Mouse (Mus musculus) natural killer cell, adult 2 months (primary cell): ENCODE measurements at regions not wholly inside any gene's neighbourhood (a gene's known extent, or its start where the extent isn't known, plus 50 kb on each side); places are given as distances from the start of the nearest gene placed in this dataset.

Experiments used
- DNase-seq, 2 experiments: peaks; one replicate each; pipeline ENCODE4 v3.0.0; 2022; ENCODE audit warnings: low spot score in 2 of 2

GRCm38 (mm10) chr11:19826481-19827185, 97.5 kb upstream of the Spred2 start:
- no peak for DNase-seq

GRCm38 (mm10) chr11:19827996-19828395, 96.2 kb upstream of the Spred2 start:
- no peak for DNase-seq

- DNase-seq, result no peak
Observed at GRCm38 (mm10) chr11:19828959-19829401, 95.2 kb upstream of the Spred2 start.

GRCm38 (mm10) chr11:19829564-19830279, 94.5 kb upstream of the Spred2 start:
- no peak for DNase-seq

- peak; percentile 41 to 68 for DNase-seq
Observed at GRCm38 (mm10) chr11:19830280-19831062, 93.7 kb upstream of the Spred2 start.

- DNase-seq, result no peak
Observed at GRCm38 (mm10) chr11:19834561-19834960, 89.6 kb upstream of the Spred2 start.

- no peak for DNase-seq
Observed at GRCm38 (mm10) chr11:19835221-19835745, 88.9 kb upstream of the Spred2 start.

- DNase-seq, result no peak
Observed at GRCm38 (mm10) chr11:19838932-19839331, 85.2 kb upstream of the Spred2 start.

GRCm38 (mm10) chr11:19843084-19843483, 81.1 kb upstream of the Spred2 start:
- no peak for DNase-seq

GRCm38 (mm10) chr11:19847910-19848309, 76.3 kb upstream of the Spred2 start:
- no peak for DNase-seq

GRCm38 (mm10) chr11:19848412-19848811, 75.8 kb upstream of the Spred2 start:
- no peak for DNase-seq

GRCm38 (mm10) chr11:19849347-19849811, 74.8 kb upstream of the Spred2 start:
- no peak for DNase-seq

GRCm38 (mm10) chr11:19849844-19850420, 74.2 kb upstream of the Spred2 start:
- DNase-seq, result no peak

GRCm38 (mm10) chr11:19851022-19851615, 73.1 kb upstream of the Spred2 start:
- DNase-seq, result no peak

- no peak for DNase-seq
Observed at GRCm38 (mm10) chr11:19861596-19861995, 62.6 kb upstream of the Spred2 start.

GRCm38 (mm10) chr11:19863327-19863726, 60.8 kb upstream of the Spred2 start:
- DNase-seq, result no peak

- no peak for DNase-seq
Observed at GRCm38 (mm10) chr11:19866262-19866661, 57.9 kb upstream of the Spred2 start.

- no peak for DNase-seq
Observed at GRCm38 (mm10) chr11:19869671-19870070, 54.5 kb upstream of the Spred2 start.

GRCm38 (mm10) chr11:19870136-19870535, 54.0 kb upstream of the Spred2 start:
- no peak for DNase-seq

GRCm38 (mm10) chr11:19873796-19874195, 50.4 kb upstream of the Spred2 start:
- no peak for DNase-seq
